Mouse (Mus musculus): ENCODE measurements around the gene Tbc1d30. TPM values are rescaled to one million over a fixed set of nuclear protein-coding genes. Genes with fewer than 3 reads are reported as not detected.

Gene Tbc1d30
- polyA plus RNA-seq, 1 experiment from 2014 or later = 1.4 TPM

DNA sequence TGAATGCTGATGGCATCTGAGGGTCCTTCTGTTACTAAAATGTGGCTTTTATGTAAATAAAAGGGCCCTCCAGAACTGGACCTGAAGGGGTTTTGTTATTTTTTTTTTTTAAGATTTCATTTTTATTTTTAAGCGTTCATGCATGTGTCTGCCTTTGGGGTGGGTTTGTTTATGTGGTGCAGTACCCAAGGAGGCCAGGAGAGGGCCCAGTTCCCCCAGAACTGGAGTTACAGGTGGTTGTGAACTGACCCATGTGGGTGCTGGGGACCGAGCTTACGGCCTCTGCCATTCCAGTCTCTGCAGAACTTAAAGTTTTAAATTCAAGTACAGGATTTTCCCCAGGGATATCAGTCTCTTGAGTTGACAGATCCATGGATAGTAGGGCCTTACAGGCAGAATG, 28.3 kb upstream of the Tbc1d30 start:
- Histone ChIP-seq H3K9me3 (replicated peaks) (no peaks in the 10 kb centered on the region), H3K27ac (no peak overlapping the region), H3K27me3 (no peaks in the 10 kb centered on the region), H3K9ac (no peak overlapping the region), H3K4me3 (no peak overlapping the region), H3K36me3 (peaks cover 79% of the 10 kb centered on the region), H3K4me2 (no peak overlapping the region), H3K4me1 (replicated peaks) (0 out of 2 replicates have a peak, but pooled peaks cover 5% of the 10 kb centered on the region)
- 96% methylated on average over 3 of the region's 3 CpGs for WGBS
- ATAC-seq (replicated peaks; ENCODE audit: insufficient number of reproducible peaks, insufficient read depth, low FRiP score, low read depth) = no peak

DNA sequence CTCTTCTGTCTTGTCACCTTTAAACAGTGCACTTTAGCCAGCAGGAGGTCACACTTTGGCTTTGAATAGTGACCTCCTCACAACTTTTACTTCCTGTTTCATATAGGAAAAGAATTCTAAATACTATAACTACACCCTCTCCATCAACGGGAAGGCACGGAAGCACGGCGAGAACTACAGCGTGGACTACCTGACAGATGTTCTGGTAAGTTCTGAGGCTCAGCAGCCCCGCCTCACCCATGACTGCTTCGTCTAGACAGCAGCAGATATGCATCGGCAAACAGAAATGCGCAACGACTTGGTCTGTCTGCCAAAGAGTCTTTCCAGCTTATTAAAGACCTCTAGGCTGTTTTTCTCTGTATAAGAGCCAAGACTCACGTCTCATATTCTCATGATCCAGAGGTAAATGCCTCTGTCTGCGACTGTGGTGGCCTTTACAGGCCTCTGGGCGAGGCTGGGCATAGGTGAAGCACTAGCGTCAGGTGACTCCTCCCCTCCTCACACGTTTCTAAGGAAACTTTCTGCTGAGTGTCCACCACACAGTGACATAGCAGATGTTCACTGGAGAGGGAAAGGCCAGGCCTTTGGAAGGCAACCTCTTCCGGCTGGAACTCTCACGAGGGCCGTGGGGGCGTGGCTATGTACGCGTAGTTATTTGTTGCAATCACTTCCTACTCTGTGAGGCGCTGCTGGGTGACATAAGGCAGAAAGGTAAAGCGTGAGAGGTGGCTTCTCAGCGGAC, 25.6 kb upstream of the Tbc1d30 start:
- Histone ChIP-seq H3K9ac (no peak overlapping the region), H3K27ac (no peak overlapping the region), H3K4me1 (replicated peaks) (no peaks in the 10 kb centered on the region), H3K27me3 (no peaks in the 10 kb centered on the region), H3K4me2 (no peak overlapping the region), H3K4me3 (no peak overlapping the region), H3K36me3 (peaks cover 66% of the 10 kb centered on the region), H3K9me3 (replicated peaks) (no peaks in the 10 kb centered on the region)
- ATAC-seq (replicated peaks; ENCODE audit: insufficient number of reproducible peaks, insufficient read depth, low FRiP score, low read depth) = no peak
- 85% methylated on average over 24 of the region's 24 CpGs for WGBS

DNA sequence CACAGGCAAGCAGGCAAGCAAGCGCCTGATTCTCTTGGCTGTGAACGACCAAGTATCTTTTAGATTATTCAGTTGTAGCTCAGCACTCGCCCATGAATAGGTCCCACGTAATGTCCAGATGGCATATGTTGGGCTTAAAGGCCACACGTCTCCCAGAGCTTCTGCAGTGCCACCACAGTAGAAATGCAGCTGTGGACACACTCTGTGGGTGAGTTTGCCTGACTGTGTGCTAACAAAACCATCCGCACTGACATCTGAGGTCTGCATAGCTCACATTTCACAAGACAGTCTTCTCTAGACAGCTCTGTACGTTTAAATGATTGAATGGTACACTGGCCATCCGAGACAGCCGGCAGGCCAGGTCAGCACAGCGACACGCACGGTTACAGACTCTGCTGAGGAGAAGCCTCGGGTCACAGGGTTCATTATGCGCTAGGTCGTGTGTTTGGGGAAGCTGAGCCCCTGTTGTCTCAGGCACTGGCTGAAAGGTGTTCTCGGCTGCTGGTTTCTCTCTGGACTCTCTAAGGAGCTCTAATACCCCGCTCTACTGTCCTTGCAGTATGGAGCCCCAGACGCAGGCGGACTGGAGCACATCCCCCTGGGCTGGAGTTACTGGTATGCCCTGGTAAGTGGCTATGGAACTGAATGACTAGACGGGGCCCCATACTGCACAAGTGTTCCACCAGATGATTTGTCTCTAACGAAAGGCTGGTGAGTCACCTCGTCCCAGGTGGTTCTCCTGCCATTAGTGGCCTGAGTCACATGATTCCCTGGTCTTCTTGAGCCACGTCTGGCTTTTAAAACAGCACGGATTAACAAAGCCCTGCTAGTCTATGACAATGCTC, 24.8 kb upstream of the Tbc1d30 start:
- H3K4me3 ChIP-seq = no peak overlapping the region
- H3K4me2 ChIP-seq = no peak overlapping the region
- ATAC-seq (replicated peaks; ENCODE audit: insufficient number of reproducible peaks, insufficient read depth, low FRiP score, low read depth) = no peak
- H3K27ac ChIP-seq = no peak overlapping the region
- no peak overlapping the region for H3K9ac ChIP-seq
- WGBS = 72% methylated on average over 24 of the region's 24 CpGs
- H3K27me3 ChIP-seq = no peaks in the 10 kb centered on the region
- peaks cover 64% of the 10 kb centered on the region for H3K36me3 ChIP-seq
- no peaks in the 10 kb centered on the region for H3K9me3 ChIP-seq (replicated peaks)
- H3K4me1 ChIP-seq (replicated peaks) = no peaks in the 10 kb centered on the region

DNA sequence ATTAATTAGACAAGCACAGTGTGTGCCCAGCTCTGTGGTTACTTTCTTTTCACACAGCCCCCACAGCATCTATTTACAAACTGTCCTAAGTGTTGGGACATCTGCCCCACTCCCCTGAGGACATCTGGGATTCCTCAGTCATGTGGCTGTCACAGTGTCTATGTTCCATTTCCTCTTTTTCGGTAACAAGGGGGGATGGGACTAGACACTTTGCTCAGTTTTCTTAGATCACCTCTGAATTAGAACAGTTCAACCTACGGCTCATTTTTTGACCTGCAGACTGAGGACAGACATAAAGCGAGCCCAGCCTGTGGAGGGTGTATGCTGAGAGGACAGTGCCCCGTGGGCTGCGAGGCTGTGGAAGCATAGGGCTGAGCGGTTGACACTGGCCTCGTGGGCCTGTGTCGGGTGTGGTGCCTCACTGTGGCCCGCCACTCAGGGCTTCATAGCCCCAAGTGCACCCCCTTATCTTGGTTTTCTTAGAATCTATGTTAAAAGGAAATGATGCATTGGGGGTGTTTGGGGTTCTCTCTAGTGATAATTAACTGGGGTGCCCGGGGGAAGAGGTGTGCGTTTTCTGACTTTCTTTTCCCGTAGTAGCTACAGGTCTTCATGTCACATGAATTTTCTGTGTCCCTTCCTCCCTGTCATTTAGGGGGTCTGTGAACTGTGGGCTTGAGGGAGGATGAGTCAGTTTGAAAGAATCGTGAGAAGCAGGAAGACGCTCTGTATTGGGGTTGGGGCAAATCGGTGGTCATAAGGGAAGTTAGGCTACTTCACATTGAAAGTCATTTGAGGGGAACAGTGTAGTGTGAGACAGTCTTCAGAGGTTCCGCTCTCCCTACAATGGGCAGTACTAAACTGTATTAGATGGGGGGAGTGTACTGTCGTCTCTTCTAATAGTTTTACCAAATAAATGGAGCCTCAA, 23.9 kb upstream of the Tbc1d30 start:
- H3K4me2 ChIP-seq = no peak overlapping the region
- peaks cover 64% of the 10 kb centered on the region for H3K36me3 ChIP-seq
- H3K27ac ChIP-seq = no peak overlapping the region
- no peaks in the 10 kb centered on the region for H3K4me1 ChIP-seq (replicated peaks)
- ATAC-seq (replicated peaks; ENCODE audit: insufficient number of reproducible peaks, insufficient read depth, low FRiP score, low read depth) = no peak
- WGBS = 77% methylated on average over 17 of the region's 17 CpGs
- no peak overlapping the region for H3K9ac ChIP-seq
- no peaks in the 10 kb centered on the region for H3K27me3 ChIP-seq
- no peak overlapping the region for H3K4me3 ChIP-seq
- no peaks in the 10 kb centered on the region for H3K9me3 ChIP-seq (replicated peaks)

DNA sequence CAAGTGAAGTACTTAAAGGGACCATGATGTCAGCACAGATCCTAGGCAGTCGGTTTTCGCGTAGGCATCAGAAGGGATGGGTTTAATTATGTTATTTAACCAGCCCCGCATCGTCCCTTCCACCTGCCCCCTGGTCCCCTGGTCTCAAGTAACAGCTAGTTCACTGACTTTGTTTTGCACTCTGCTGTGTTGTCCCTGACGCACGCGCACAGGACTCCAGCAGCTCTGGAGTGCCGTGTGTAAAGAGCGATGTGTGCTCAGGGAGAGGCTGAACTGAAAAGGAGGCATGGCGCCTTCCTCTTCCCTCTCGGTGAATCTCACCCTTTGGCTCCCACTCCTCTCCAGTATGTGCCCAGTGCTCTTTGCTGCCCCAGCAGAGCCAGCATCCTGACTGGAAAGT, 22.9 kb upstream of the Tbc1d30 start:
- Histone ChIP-seq H3K4me1 (replicated peaks) (no peaks in the 10 kb centered on the region), H3K36me3 (peaks cover 54% of the 10 kb centered on the region), H3K9ac (no peak overlapping the region), H3K27me3 (no peaks in the 10 kb centered on the region), H3K27ac (no peak overlapping the region), H3K9me3 (replicated peaks) (no peaks in the 10 kb centered on the region), H3K4me3 (no peak overlapping the region), H3K4me2 (no peak overlapping the region)
- 85% methylated on average over 12 of the region's 12 CpGs for WGBS
- no peak for ATAC-seq (replicated peaks; ENCODE audit: insufficient number of reproducible peaks, insufficient read depth, low FRiP score, low read depth)

DNA sequence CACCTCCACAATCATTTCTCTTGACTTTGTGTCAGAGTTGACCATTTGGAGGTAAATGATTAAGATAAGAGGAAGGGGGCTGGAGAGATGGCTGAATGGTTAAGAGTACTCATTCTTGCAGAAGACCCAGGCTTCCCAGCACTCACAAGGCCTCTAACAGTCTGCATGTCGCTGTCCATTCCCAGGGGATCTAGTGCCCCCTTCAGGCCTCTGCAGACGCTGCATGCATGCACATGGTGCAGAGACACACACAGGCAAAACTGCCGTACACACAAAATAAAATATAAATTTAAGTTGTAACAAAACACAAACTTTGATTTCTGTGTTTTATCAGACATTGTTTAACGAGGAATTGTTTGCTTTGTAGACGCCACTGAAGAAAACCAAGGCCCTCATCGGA, 19.7 kb upstream of the Tbc1d30 start:
- Histone ChIP-seq H3K4me3 (no peak overlapping the region), H3K9me3 (replicated peaks) (no peaks in the 10 kb centered on the region), H3K36me3 (peaks cover 25% of the 10 kb centered on the region; the same call in 1 of the 2 replicates), H3K27me3 (no peaks in the 10 kb centered on the region), H3K4me2 (no peak overlapping the region), H3K27ac (no peak overlapping the region), H3K4me1 (replicated peaks) (peaks cover 12% of the 10 kb centered on the region), H3K9ac (no peak overlapping the region)
- 93% methylated on average over 6 of the region's 6 CpGs for WGBS
- no peak for ATAC-seq (replicated peaks; ENCODE audit: insufficient number of reproducible peaks, insufficient read depth, low FRiP score, low read depth)

DNA sequence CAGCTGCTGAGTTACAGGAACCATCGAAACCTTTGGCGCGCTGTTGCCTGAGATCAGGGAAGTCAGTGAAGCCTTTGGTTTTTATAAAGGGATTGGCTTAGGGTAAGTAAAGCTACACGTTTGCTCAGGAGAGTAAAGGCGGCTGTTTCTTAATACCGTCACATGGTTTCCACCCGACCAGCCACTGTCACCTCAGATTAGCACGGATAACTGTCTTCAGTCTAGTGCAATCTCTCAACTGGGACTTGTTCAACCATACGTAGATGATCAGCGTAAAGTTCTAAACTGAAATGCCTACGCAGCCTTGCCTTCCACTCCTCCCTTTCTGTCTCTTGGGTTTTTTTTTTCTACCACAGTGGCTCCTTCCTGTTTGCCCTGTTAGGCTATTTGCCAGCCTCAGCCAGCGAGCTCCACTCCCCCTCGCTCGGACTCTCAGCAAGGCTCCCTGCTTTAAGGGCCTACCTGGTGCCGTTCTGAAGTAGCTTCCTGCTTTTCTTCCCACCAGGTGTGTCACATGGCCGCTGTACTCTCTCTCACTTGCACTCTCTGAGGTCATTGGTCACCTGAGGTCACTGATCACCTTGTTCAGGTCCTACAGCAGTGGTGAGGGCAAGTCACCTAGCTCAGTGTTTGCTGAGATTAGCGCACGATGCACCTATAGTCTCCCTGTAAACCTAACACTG, 17.8 kb upstream of the Tbc1d30 start:
- Histone ChIP-seq H3K4me2 (no peak overlapping the region), H3K4me1 (replicated peaks) (peaks cover 22% of the 10 kb centered on the region), H3K36me3 (peaks cover 14% of the 10 kb centered on the region; the same call in 1 of the 2 replicates), H3K9me3 (replicated peaks) (no peaks in the 10 kb centered on the region), H3K27me3 (no peaks in the 10 kb centered on the region), H3K9ac (no peak overlapping the region), H3K27ac (no peak overlapping the region), H3K4me3 (no peak overlapping the region)
- ATAC-seq (replicated peaks; ENCODE audit: insufficient number of reproducible peaks, insufficient read depth, low FRiP score, low read depth) = no peak
- 87% methylated on average over 18 of the region's 18 CpGs for WGBS

DNA sequence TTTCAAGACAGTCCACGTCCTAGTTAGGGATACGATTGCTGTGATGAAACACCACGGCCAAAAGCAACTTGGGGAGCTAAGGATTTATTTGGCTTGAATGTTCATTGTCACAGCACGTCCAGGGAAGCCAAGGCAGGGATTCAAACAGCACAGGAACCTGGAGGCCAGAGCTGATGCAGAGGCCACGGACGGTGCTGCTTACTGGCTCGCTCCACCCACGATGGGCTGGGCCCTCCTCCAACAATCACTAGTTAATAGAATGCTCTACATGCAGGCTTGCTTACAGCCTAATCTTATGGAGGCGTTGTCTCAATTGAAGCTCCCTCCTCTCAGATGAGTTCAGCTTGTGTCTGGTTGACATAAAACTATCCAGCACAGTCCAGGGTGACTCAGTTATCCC, 16.7 kb upstream of the Tbc1d30 start:
- Histone ChIP-seq H3K4me1 (replicated peaks) (peaks cover 22% of the 10 kb centered on the region), H3K4me3 (no peak overlapping the region), H3K36me3 (0 out of 2 replicates have a peak, but pooled peaks cover 14% of the 10 kb centered on the region), H3K9me3 (replicated peaks) (no peaks in the 10 kb centered on the region), H3K27ac (no peak overlapping the region), H3K9ac (no peak overlapping the region), H3K4me2 (no peak overlapping the region), H3K27me3 (no peaks in the 10 kb centered on the region)
- WGBS = 83% methylated on average over 9 of the region's 9 CpGs
- no peak for ATAC-seq (replicated peaks; ENCODE audit: insufficient number of reproducible peaks, insufficient read depth, low FRiP score, low read depth)

DNA sequence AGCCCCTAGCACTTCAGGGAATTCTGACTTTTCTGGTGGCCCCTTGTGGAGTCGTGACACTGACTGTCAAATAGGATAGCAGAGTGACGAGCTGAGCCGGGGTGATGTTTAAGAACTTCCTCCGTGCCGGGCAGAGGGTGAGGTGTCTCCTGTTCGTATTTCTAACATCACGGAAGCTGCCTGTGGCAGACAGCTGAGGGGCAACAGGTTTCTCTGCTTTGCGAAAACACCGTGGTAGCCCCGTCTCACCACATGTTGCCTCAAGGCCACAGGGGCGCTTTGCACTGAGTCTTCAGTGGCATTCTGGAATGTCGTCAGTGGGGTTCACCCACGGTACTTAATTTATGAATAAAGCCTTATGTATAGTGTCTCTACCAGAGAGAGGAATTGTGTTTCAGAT, 16.2 kb upstream of the Tbc1d30 start:
- no peak overlapping the region for H3K4me3 ChIP-seq
- peaks cover 22% of the 10 kb centered on the region for H3K4me1 ChIP-seq (replicated peaks)
- H3K27ac ChIP-seq = no peak overlapping the region
- no peak for ATAC-seq (replicated peaks; ENCODE audit: insufficient number of reproducible peaks, insufficient read depth, low FRiP score, low read depth)
- 0 out of 2 replicates have a peak, but pooled peaks cover 14% of the 10 kb centered on the region for H3K36me3 ChIP-seq
- H3K4me2 ChIP-seq = no peak overlapping the region
- 80% methylated on average over 13 of the region's 13 CpGs for WGBS
- H3K9me3 ChIP-seq (replicated peaks) = no peaks in the 10 kb centered on the region
- H3K9ac ChIP-seq = no peak overlapping the region
- H3K27me3 ChIP-seq = no peaks in the 10 kb centered on the region

DNA sequence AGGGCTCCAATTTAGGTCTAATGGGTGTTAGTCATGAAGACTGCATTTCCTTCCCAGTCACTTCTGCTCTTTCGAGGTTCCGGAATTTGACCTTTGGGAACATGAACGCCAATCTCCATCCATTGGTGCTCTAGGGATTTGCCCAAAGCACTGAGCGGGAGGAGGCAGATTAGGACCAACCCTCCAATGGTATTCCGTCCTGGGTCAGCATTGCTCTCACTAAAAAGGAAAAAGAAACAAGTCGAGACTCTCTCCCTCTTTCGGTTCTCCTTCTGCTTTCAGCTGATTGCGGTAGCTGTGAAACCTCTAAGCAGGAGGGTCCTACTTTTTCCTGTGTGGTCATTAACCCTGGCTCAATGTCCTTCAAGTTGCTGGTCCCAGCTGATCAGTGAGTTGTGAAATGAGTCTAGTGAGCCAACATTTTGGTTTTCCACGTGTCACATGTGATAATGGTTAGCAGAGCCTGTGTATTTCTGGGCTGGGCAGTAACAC, 14.7 kb upstream of the Tbc1d30 start:
- Histone ChIP-seq H3K9ac (peak overlapping the region; percentile 89), H3K4me2 (peak overlapping the region; percentile 80), H3K4me3 (peak overlapping the region; percentile 93), H3K4me1 (replicated peaks) (peaks cover 22% of the 10 kb centered on the region), H3K27me3 (no peaks in the 10 kb centered on the region), H3K27ac (0 out of 2 replicates have a peak overlapping the region, but pooled peaks have one; percentile 78), H3K9me3 (replicated peaks) (no peaks in the 10 kb centered on the region), H3K36me3 (0 out of 2 replicates have a peak, but pooled peaks cover 8% of the 10 kb centered on the region)
- no peak for ATAC-seq (replicated peaks; ENCODE audit: insufficient number of reproducible peaks, insufficient read depth, low FRiP score, low read depth)
- 11% methylated on average over 9 of the region's 9 CpGs for WGBS

Measured in heart, embryonic 15.5 days (tissue).